Comparison of ENCODE assay signal across 8 mouse cellular contexts in genomic region chr16:32645361-32645914, GRCm38 (mm10). TPM values are rescaled to one million over a fixed set of nuclear protein-coding genes. Genes with fewer than 3 reads are reported as not detected.
DNase-seq lines count a peak whose midpoint lies in the region; ATAC-seq and TF ChIP-seq lines count a peak whose summit lies in the region.

No protein-coding gene starts in this region.

- H3K4me3 ChIP-seq in embryonic facial prominence, embryonic 12.5 days = peak overlapping the region; percentile 84
- H3K4me3 ChIP-seq in hindbrain, embryonic 13.5 days = peak overlapping the region; percentile 92
- H3K4me3 ChIP-seq in limb, embryonic 14.5 days (replicated peaks; ENCODE audit: low read length) = peak overlapping the region; percentile 90
- peak overlapping the region; percentile 71 for H3K4me3 ChIP-seq in midbrain, embryonic 15.5 days
- H3K4me3 ChIP-seq in stomach, embryonic 16.5 days (replicated peaks; ENCODE audit: low read length) = peak overlapping the region; percentile 86

- no peak overlapping the region for H3K27ac ChIP-seq in embryonic facial prominence, embryonic 12.5 days
- H3K27ac ChIP-seq in hindbrain, embryonic 13.5 days = peak overlapping the region; percentile 91
- no peak overlapping the region for H3K27ac ChIP-seq in limb, embryonic 14.5 days (replicated peaks; ENCODE audit: low read depth, low read length)
- peak overlapping the region; percentile 88; the same call in 1 of the 2 replicates for H3K27ac ChIP-seq in midbrain, embryonic 15.5 days
- peak overlapping the region; percentile 83 for H3K27ac ChIP-seq in stomach, embryonic 16.5 days (ENCODE audit: low read length)

- H3K4me1 ChIP-seq in embryonic facial prominence, embryonic 12.5 days = peaks cover 20% of the 10 kb centered on the region
- H3K4me1 ChIP-seq in hindbrain, embryonic 13.5 days (replicated peaks) = peaks cover 31% of the 10 kb centered on the region
- peaks cover 21% of the 10 kb centered on the region for H3K4me1 ChIP-seq in limb, embryonic 14.5 days (ENCODE audit: control insufficient read depth, insufficient read depth, low read length)
- peaks cover 24% of the 10 kb centered on the region for H3K4me1 ChIP-seq in midbrain, embryonic 15.5 days
- peaks cover 25% of the 10 kb centered on the region for H3K4me1 ChIP-seq in stomach, embryonic 16.5 days (ENCODE audit: control insufficient read depth, insufficient read depth, low read length)

- H3K9me3 ChIP-seq in embryonic facial prominence, embryonic 12.5 days = no peaks in the 10 kb centered on the region
- no peaks in the 10 kb centered on the region for H3K9me3 ChIP-seq in hindbrain, embryonic 13.5 days
- no peaks in the 10 kb centered on the region for H3K9me3 ChIP-seq in limb, embryonic 14.5 days (ENCODE audit: control insufficient read depth, low read length)
- no peaks in the 10 kb centered on the region for H3K9me3 ChIP-seq in midbrain, embryonic 15.5 days
- H3K9me3 ChIP-seq in stomach, embryonic 16.5 days (replicated peaks; ENCODE audit: control insufficient read depth, low read length) = no peaks in the 10 kb centered on the region

- H3K27me3 ChIP-seq in embryonic facial prominence, embryonic 12.5 days = no peaks in the 10 kb centered on the region
- H3K27me3 ChIP-seq in hindbrain, embryonic 13.5 days = no peaks in the 10 kb centered on the region
- no peaks in the 10 kb centered on the region for H3K27me3 ChIP-seq in limb, embryonic 14.5 days (ENCODE audit: control insufficient read depth, insufficient read depth, low read length)
- H3K27me3 ChIP-seq in midbrain, embryonic 15.5 days (replicated peaks) = no peaks in the 10 kb centered on the region
- no peaks in the 10 kb centered on the region for H3K27me3 ChIP-seq in stomach, embryonic 16.5 days (ENCODE audit: control insufficient read depth, insufficient read depth, low read length)

- H3K9ac ChIP-seq in embryonic facial prominence, embryonic 12.5 days = no peak overlapping the region
- H3K9ac ChIP-seq in hindbrain, embryonic 13.5 days = peak overlapping the region; percentile 96
- no peak overlapping the region for H3K9ac ChIP-seq in limb, embryonic 14.5 days (ENCODE audit: low read depth, low read length, severe bottlenecking)
- H3K9ac ChIP-seq in midbrain, embryonic 15.5 days = peak overlapping the region; percentile 71; the same call in 1 of the 2 replicates
- peak overlapping the region; percentile 93 for H3K9ac ChIP-seq in stomach, embryonic 16.5 days (ENCODE audit: low read length)

- DNase-seq in heart, adult 11 months = peak; percentile 95
- no peak for DNase-seq in heart, postnatal 25 days (ENCODE audit: low spot score)
- DNase-seq in ZHBTc4 (ENCODE audit: low read depth, low spot score) = peak; percentile 68
- DNase-seq in limb, embryonic 14.5 days (ENCODE audit: low spot score) = peak; percentile 63

- 0 out of 2 replicates have a peak, but pooled peaks have one; percentile 6 for ATAC-seq in embryonic facial prominence, embryonic 12.5 days (ENCODE audit: insufficient number of reproducible peaks, insufficient read depth, low FRiP score, low TSS enrichment)
- peak; percentile 60 for ATAC-seq in hindbrain, embryonic 13.5 days (ENCODE audit: low FRiP score)
- ATAC-seq in limb, embryonic 14.5 days (ENCODE audit: low FRiP score, low read depth) = no peak
- ATAC-seq in midbrain, embryonic 15.5 days (replicated peaks) = peak; percentile 43
- ATAC-seq in stomach, embryonic 16.5 days (ENCODE audit: insufficient read depth, low FRiP score) = 0 out of 2 replicates have a peak, but pooled peaks have one; percentile 12

- TF ChIP-seq POLR2A in limb, embryonic 14.5 days (IDR thresholded peaks at IDR 0.05; ENCODE audit: borderline replicate concordance, extremely low read depth, insufficient read depth, insufficient read length) = no peak

- WGBS in embryonic facial prominence, embryonic 12.5 days = 21% methylated on average over 14 of the region's 14 CpGs
- 15% methylated on average over 14 of the region's 14 CpGs for WGBS in hindbrain, embryonic 13.5 days
- WGBS in limb, embryonic 14.5 days = 26% methylated on average over 14 of the region's 14 CpGs
- 14% methylated on average over 14 of the region's 14 CpGs for whole genome bisulfite sequencing in midbrain, embryonic 15.5 days
- 21% methylated on average over 14 of the region's 14 CpGs for WGBS in stomach, embryonic 16.5 days

- no peaks in the 10 kb centered on the region for H3K36me3 ChIP-seq in embryonic facial prominence, embryonic 12.5 days
- no peaks in the 10 kb centered on the region for H3K36me3 ChIP-seq in hindbrain, embryonic 13.5 days
- H3K36me3 ChIP-seq in limb, embryonic 14.5 days (ENCODE audit: control insufficient read depth, insufficient read depth, low read length) = no peaks in the 10 kb centered on the region
- H3K36me3 ChIP-seq in midbrain, embryonic 15.5 days (replicated peaks) = no peaks in the 10 kb centered on the region
- H3K36me3 ChIP-seq in stomach, embryonic 16.5 days (ENCODE audit: control insufficient read depth, insufficient read depth, low read length) = no peaks in the 10 kb centered on the region

- H3K4me2 ChIP-seq in embryonic facial prominence, embryonic 12.5 days (replicated peaks) = peak overlapping the region; percentile 84
- H3K4me2 ChIP-seq in hindbrain, embryonic 13.5 days = peak overlapping the region; percentile 89
- H3K4me2 ChIP-seq in limb, embryonic 14.5 days (replicated peaks; ENCODE audit: low read depth, low read length, severe bottlenecking) = peak overlapping the region; percentile 90
- H3K4me2 ChIP-seq in midbrain, embryonic 15.5 days = peak overlapping the region; percentile 76
- H3K4me2 ChIP-seq in stomach, embryonic 16.5 days (ENCODE audit: low read depth, low read length) = peak overlapping the region; percentile 92

- intact Hi-C loops in heart, postnatal 25 days (cut with DNase I) = no loop called here

RNA-seq across cellular contexts. Expression of gene Tnk2, which starts 1.8 kb away (rescaled TPM):
- total RNA-seq in heart, postnatal 25 days (2021) = 10 to 100 TPM; 20.9 to 24.7 TPM
- 13.4 and 13.8 TPM in 2 replicates for polyA plus RNA-seq in embryonic facial prominence, embryonic 12.5 days (2016; fragmentation: Nextera tagmentation; extraction: Ambion mirVana)
- 18.0 and 19.1 TPM in 2 replicates for polyA plus RNA-seq in hindbrain, embryonic 13.5 days (2015; fragmentation: Nextera tagmentation; extraction: Ambion mirVana)
- 98.1 and 141 TPM in 2 replicates for polyA plus RNA-seq in limb, embryonic 14.5 days (2012; rRNA removed)
- polyA plus RNA-seq in limb, embryonic 14.5 days (2014; fragmentation: Nextera tagmentation; extraction: Ambion mirVana) = 16.0 and 17.6 TPM in 2 replicates
- polyA plus RNA-seq in midbrain, embryonic 15.5 days (2015; fragmentation: Nextera tagmentation; extraction: Ambion mirVana) = 22.0 and 24.2 TPM in 2 replicates
- 10.6 TPM in 2 replicates for polyA plus RNA-seq in stomach, embryonic 16.5 days (2015; fragmentation: Nextera tagmentation; extraction: Ambion mirVana)

RNA-seq across cellular contexts. Expression of gene Tfrc, which starts 36.7 kb away (rescaled TPM):
- total RNA-seq in heart, postnatal 25 days (2021) = 100 to 1,000 TPM; 168 to 194 TPM
- 32.7 and 36.6 TPM in 2 replicates for polyA plus RNA-seq in embryonic facial prominence, embryonic 12.5 days (2016; fragmentation: Nextera tagmentation; extraction: Ambion mirVana)
- 32.6 and 44.3 TPM in 2 replicates for polyA plus RNA-seq in hindbrain, embryonic 13.5 days (2015; fragmentation: Nextera tagmentation; extraction: Ambion mirVana)
- 28.6 and 33.6 TPM in 2 replicates for polyA plus RNA-seq in limb, embryonic 14.5 days (2012; rRNA removed)
- 33.4 and 33.8 TPM in 2 replicates for polyA plus RNA-seq in limb, embryonic 14.5 days (2014; fragmentation: Nextera tagmentation; extraction: Ambion mirVana)
- 33.0 and 35.6 TPM in 2 replicates for polyA plus RNA-seq in midbrain, embryonic 15.5 days (2015; fragmentation: Nextera tagmentation; extraction: Ambion mirVana)
- polyA plus RNA-seq in stomach, embryonic 16.5 days (2015; fragmentation: Nextera tagmentation; extraction: Ambion mirVana) = 68.3 and 69.7 TPM in 2 replicates

Comparison
In these comparisons a context has a peak if more than half of its experiments do, and no peak if none do; other contexts are left out.
1. H3K27ac ChIP-seq: peak in hindbrain, embryonic 13.5 days (single experiment), midbrain, embryonic 15.5 days (single experiment) and stomach, embryonic 16.5 days (single experiment); none in embryonic facial prominence, embryonic 12.5 days (single experiment) and limb, embryonic 14.5 days (single experiment).
2. H3K9ac ChIP-seq: peak in hindbrain, embryonic 13.5 days (single experiment), midbrain, embryonic 15.5 days (single experiment) and stomach, embryonic 16.5 days (single experiment); none in embryonic facial prominence, embryonic 12.5 days (single experiment) and limb, embryonic 14.5 days (single experiment).
3. Peak in every context shown above with its lines, with median percentiles within 50 percentile points of each other: H3K4me2 ChIP-seq and H3K4me3 ChIP-seq.